Mouse (Mus musculus) heart, adult 2 months (tissue): ENCODE results near the gene Lars2. TPM values are rescaled to one million over a fixed set of nuclear protein-coding genes. Genes with fewer than 3 reads are reported as not detected.

ENCODE experiments used
- DNase-seq, 2 experiments: peaks; one replicate each; pipeline ENCODE4 v3.0.0; 2021
- H3K27ac ChIP-seq: fragments of 200-600 bp; 2 replicates; pipeline ENCODE4 v1.8.1; 2022
- H3K27me3 ChIP-seq: fragments of 200-500 bp; 2 replicates; pipeline ENCODE4 v1.6.1; 2012; ENCODE audit warnings: mild to moderate bottlenecking, low read length, inconsistent platforms, mixed read lengths; ENCODE audit not compliant: control insufficient read depth, insufficient read depth
- H3K36me3 ChIP-seq: fragments of 200-500 bp; 2 replicates; pipeline ENCODE4 v1.6.1; 2012; ENCODE audit warnings: low read length, inconsistent platforms; ENCODE audit not compliant: control insufficient read depth, insufficient read depth
- H3K4me1 ChIP-seq: fragments of 200-500 bp; 2 replicates; pipeline ENCODE4 v1.6.1; 2011; ENCODE audit warnings: low read length; ENCODE audit not compliant: control insufficient read depth, insufficient read depth
- H3K4me3 ChIP-seq: fragments of 200-600 bp; 2 replicates; pipeline ENCODE4 v1.8.1; 2022
- H3K79me2 ChIP-seq: fragments of 200-500 bp; replicated peaks from 2 replicates; pipeline ENCODE4 v1.6.1; 2012; ENCODE audit warnings: mild to moderate bottlenecking, inconsistent platforms, low read length, moderate library complexity, mixed read lengths; ENCODE audit not compliant: control insufficient read depth, insufficient read depth
- H3K9ac ChIP-seq: fragments of 200-500 bp; 2 replicates; pipeline ENCODE4 v1.6.1; 2012; ENCODE audit warnings: low read depth, mild to moderate bottlenecking, control low read depth, inconsistent platforms, low read length, mixed read lengths
- CTCF ChIP-seq: fragments of 200-600 bp; IDR thresholded peaks from 2 replicates; pipeline ENCODE4 v1.8.1; 2022; ENCODE audit warnings: antibody characterized with exemption, mild to moderate bottlenecking, moderate library complexity
- EP300 ChIP-seq: fragments of 200-500 bp; IDR thresholded peaks from 2 replicates; pipeline ENCODE4 v1.6.1; 2011; ENCODE audit warnings: low read depth, low read length, control low read depth; ENCODE audit not compliant: insufficient read depth
- POLR2A ChIP-seq: fragments of 200-500 bp; IDR thresholded peaks from 2 replicates; pipeline ENCODE4 v1.6.1; 2011; ENCODE audit warnings: mild to moderate bottlenecking, low read depth, low read length, control low read depth; ENCODE audit not compliant: insufficient read depth
- WGBS: fragments of 180-500 bp; shearing (Covaris S2); methylation state at CpG from one replicate; pipeline ENCODE4 v1.1.7; 2018; 5-methylcytosine and 5-hydroxymethylcytosine counted together
- intact Hi-C: fragments of 180-260 bp; cut with DNase I; formaldehyde crosslinking; loops from one replicate; pipeline ENCODE4 v1.15.1; 2025
- polyA plus RNA-seq: library from polyadenylated mRNA; depleted of rRNA; stranded (reverse); fragments of >200 nt; gene quantifications from 2 replicates; pipeline ENCODE4 v1.2.3, GENCODE M21; 2012
- total RNA-seq, 2 experiments: library from RNA; stranded (reverse); gene quantifications; 2 replicates each; pipeline ENCODE4 v1.2.3; 2021

Lars2 gene
- total and polyA plus RNA-seq, 3 experiments, result 147 to 906 (median 397) TPM

DNA sequence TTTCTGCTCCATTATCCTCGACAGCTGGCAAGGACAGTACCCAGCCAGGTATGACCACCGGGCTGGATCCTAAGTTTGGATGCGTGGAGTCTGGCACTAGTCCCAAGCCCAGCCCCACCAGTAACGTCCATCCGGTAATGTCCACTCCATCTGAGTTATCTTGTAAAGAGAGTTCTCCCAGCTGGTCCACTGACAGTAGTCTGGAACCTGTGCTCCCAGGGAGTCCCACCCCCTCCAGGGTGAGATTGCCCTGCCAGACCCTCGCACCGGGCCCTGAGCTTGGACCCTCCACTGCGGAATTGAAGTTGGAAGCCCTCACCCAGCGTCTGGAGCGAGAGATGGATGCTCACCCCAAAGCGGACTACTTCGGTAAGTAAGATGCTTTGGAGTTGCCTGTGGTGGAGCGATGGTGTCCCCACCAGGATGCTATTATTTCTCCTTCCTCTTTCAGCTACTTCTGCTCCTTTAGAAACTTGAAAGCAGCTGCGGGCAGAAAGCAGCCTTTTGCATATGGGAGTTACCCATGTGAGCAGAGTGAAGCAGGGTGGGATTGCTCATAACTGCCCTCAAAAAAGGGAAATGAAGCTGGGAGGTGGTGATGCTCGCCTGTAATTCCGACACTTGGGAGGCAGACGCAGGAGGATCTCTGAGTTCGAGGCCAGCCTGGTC, 113.7 kb downstream of the Lars2 start:
- intact Hi-C loops, result no loop called here
- 24% methylated on average over 18 of the region's 18 CpGs for WGBS
- peak; percentile 50 to 56 for DNase-seq
- Histone ChIP-seq H3K27ac (peak overlapping the region; percentile 92), H3K4me1 (peaks cover 26% of the 10 kb centered on the region), H3K9ac (peak overlapping the region; percentile 74), H3K36me3 (peaks cover 32% of the 10 kb centered on the region), H3K4me3 (peak overlapping the region; percentile 84), H3K79me2 (peaks cover 4% of the 10 kb centered on the region), H3K27me3 (no peaks in the 10 kb centered on the region)
- TF ChIP-seq CTCF (no peak), POLR2A (no peak), EP300 (no peak)

DNA sequence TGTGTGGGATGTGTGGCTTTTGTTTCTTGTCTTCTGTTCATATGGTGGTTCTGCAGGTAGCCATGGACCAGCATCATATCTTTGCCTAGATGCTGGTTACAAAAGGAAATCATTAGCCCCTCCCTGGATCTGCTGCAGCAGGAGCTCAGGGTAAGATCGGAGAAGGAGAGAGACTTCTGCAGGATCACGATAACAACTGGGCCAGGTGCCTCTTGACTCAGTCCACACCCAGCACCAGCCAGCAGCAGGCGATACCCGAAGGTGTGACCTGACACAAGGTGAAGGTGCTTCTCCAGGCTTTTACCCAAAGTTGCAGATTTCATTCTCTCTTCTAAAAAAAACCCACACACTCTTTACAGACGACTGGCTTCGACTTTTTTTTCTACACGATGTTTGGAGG, 114.4 kb downstream of the Lars2 start:
- Histone ChIP-seq H3K4me3 (peak overlapping the region; percentile 84), H3K36me3 (peaks cover 36% of the 10 kb centered on the region), H3K9ac (peak overlapping the region; percentile 1), H3K27me3 (no peaks in the 10 kb centered on the region), H3K27ac (peak overlapping the region; percentile 92), H3K4me1 (peaks cover 27% of the 10 kb centered on the region), H3K79me2 (peaks cover 6% of the 10 kb centered on the region)
- no peak for TF ChIP-seq EP300
- no peak for TF ChIP-seq CTCF
- TF ChIP-seq POLR2A, result no peak
- 15% methylated on average over 7 of the region's 7 CpGs for WGBS
- intact Hi-C loops, result no loop called here
- DNase-seq, result no peak

DNA sequence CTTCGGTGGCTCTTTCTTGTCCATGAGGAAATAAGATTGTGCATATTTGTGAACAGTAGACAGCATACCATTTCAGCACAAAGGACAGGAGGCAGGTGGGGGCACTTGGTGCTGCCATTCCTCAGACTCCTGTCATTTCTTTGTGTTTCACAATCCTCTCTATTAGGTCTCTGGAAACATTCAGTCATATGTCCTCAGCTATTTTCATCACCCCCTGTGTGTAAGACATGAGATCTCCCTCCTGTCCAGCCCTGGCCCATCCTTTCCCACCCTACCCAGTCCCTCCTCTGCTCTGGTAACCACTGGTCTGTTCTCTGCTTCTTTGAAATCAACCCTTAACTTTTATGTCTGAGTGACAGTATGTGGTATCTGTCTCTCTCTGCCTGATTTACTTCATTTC, 116.9 kb downstream of the Lars2 start:
- H3K4me1 ChIP-seq, result peaks cover 35% of the 10 kb centered on the region
- no peak for DNase-seq
- no peak overlapping the region for H3K4me3 ChIP-seq
- H3K36me3 ChIP-seq, result peaks cover 45% of the 10 kb centered on the region
- peaks cover 9% of the 10 kb centered on the region for H3K79me2 ChIP-seq
- TF ChIP-seq POLR2A (no peak), CTCF (no peak), EP300 (no peak)
- intact Hi-C loops, result no loop called here
- no peaks in the 10 kb centered on the region for H3K27me3 ChIP-seq
- H3K9ac ChIP-seq, result no peak overlapping the region
- whole genome bisulfite sequencing, result 42% methylated on average over 1 of the region's 1 CpGs
- H3K27ac ChIP-seq, result peak overlapping the region; percentile 32

DNA sequence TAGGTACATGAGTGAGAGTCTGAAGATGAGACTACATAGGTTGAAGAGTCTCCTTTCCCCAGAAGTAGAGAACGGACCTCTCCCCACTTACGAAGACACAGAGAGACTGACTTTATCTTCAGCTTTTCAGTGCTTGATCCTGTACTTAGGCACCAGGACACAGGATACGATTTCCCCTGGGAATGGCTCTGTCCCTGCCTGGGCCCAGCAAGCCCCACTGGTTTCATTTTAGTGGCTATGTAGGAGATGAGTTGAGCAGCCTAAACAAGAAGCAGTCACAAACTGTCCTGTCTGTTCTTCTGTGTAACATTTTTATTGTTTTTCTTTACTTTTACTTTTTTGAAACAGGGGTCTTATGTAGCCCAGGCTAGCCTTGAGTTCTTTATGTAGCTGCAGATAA, 118.1 kb downstream of the Lars2 start:
- peaks cover 41% of the 10 kb centered on the region for H3K4me1 ChIP-seq
- TF ChIP-seq EP300, result no peak
- no peak for TF ChIP-seq POLR2A
- no peak for TF ChIP-seq CTCF
- DNase-seq, result no peak
- H3K36me3 ChIP-seq, result peaks cover 54% of the 10 kb centered on the region
- WGBS, result 62% methylated on average over 3 of the region's 3 CpGs
- H3K27me3 ChIP-seq, result no peaks in the 10 kb centered on the region
- intact Hi-C loops, result no loop called here
- no peak overlapping the region for H3K9ac ChIP-seq
- H3K27ac ChIP-seq, result peak overlapping the region; percentile 32
- no peak overlapping the region for H3K4me3 ChIP-seq
- H3K79me2 ChIP-seq, result peaks cover 9% of the 10 kb centered on the region

DNA sequence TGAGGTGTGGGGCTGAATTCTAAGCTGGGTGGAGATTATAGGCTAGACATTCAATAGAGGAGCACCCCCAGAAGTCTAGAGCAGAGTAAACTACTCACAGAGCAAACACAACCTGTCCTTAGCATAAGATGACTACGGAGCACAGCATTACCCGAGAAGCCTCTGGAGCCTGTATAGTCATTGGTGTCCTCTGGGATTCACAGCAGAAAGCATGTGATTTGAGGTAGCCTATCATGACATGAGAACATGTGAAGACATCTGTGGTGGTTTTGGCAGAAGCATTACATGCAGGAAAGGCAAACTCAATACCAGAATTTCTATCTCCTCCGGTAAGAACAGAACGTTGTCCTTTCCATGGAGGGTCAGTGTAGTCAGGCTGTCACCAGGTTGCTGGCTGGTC, 118.8 kb downstream of the Lars2 start:
- peak overlapping the region; percentile 32 for H3K27ac ChIP-seq
- peaks cover 60% of the 10 kb centered on the region for H3K36me3 ChIP-seq
- TF ChIP-seq POLR2A (peak; percentile 15; the same call in 1 of the 2 replicates), CTCF (no peak)
- 52% methylated on average over 4 of the region's 4 CpGs for WGBS
- H3K79me2 ChIP-seq, result peaks cover 9% of the 10 kb centered on the region
- H3K27me3 ChIP-seq, result no peaks in the 10 kb centered on the region
- no peak overlapping the region for H3K9ac ChIP-seq
- intact Hi-C loops, result no loop called here
- no peak for DNase-seq
- peaks cover 43% of the 10 kb centered on the region for H3K4me1 ChIP-seq
- no peak overlapping the region for H3K4me3 ChIP-seq

DNA sequence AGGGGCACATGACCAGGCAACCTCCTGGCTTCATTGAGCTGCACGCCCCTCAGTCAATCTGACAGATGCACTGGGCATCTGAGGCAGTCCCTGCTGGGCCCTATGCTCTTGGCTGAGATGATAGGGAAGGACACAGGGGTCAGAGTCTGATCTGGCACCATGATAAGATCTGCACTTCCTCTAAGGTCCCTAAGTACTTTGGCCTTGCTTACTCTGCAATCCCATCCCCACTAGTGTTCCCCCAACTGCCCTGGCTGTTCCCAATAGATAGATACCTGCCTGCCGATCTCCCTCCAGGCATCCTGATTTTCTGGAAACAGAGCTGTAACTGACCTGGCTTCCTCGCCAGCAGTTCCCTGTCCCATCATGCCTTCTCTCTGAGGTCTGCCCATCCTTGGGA, 119.9 kb downstream of the Lars2 start:
- no peak overlapping the region for H3K4me3 ChIP-seq
- H3K36me3 ChIP-seq, result peaks cover 55% of the 10 kb centered on the region
- WGBS, result 63% methylated on average over 3 of the region's 3 CpGs
- TF ChIP-seq CTCF (no peak), POLR2A (0 out of 2 replicates have a peak, but pooled peaks have one; percentile 16), EP300 (no peak)
- peak overlapping the region; percentile 17 for H3K9ac ChIP-seq
- intact Hi-C loops, result no loop called here
- peaks cover 48% of the 10 kb centered on the region for H3K4me1 ChIP-seq
- H3K27ac ChIP-seq, result peak overlapping the region; percentile 32
- H3K27me3 ChIP-seq, result no peaks in the 10 kb centered on the region
- peaks cover 9% of the 10 kb centered on the region for H3K79me2 ChIP-seq
- DNase-seq, result no peak
